14 mouse cellular contexts compared by ENCODE assay signal in the genomic region with DNA sequence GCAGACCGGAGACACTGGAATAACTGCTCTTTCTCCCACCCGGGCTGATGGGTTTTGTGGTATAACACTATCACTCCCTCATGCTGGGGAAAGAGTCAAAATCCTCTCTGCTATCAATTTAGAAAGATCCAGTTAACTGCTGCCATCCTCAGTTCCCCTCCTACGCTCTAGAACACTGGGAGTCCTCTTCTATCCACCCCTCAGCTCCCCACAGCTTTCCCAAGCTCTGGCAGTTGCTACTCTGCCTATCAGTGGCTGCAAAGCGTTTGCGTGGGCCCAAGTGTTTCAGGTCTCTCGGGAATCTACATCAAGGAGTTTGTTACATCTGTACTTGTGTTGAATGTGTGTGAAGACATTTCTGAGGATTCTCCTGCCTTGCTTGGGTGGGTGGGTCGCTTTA. TPM values are rescaled to one million over a fixed set of nuclear protein-coding genes. Genes with fewer than 3 reads are reported as not detected.
A peak's percentile ranks its signal among the peaks of the same experiment; 100 is the strongest.
DNase-seq lines count a peak whose midpoint lies in the region; ATAC-seq and TF ChIP-seq lines count a peak whose summit lies in the region.
"Had no signal": no experiment of that assay in that cellular context is flagged by ENCODE, and none has a peak within 500 bp of the region (broad histone marks: within the 10 kb centered on the region; RNA-seq: fewer than 3 reads in every experiment).

No protein-coding gene starts in this region.

- H3K27me3 ChIP-seq in forebrain, postnatal 0 days (ENCODE audit: insufficient read depth, low read length) = no peaks in the 10 kb centered on the region
- H3K27me3 ChIP-seq: hindbrain, embryonic 13.5 days; megakaryocyte, embryonic 14.5 days had no signal

- ATAC-seq in forebrain, postnatal 0 days = no peak
- ATAC-seq: forebrain, embryonic 16.5 days had no signal

- H3K9me3 ChIP-seq in forebrain, postnatal 0 days (ENCODE audit: low read length) = no peaks in the 10 kb centered on the region
- H3K9me3 ChIP-seq: hindbrain, embryonic 13.5 days; megakaryocyte, embryonic 14.5 days had no signal

- H3K4me2 ChIP-seq in forebrain, postnatal 0 days (ENCODE audit: low read depth) = no peak overlapping the region
- H3K4me2 ChIP-seq: hindbrain, embryonic 13.5 days had no signal

- no peak for TF ChIP-seq CTCF in gastrocnemius, adult 2 months (IDR thresholded peaks at IDR 0.05)
- no peak for TF ChIP-seq CTCF in forebrain, postnatal 0 days (IDR thresholded peaks at IDR 0.05; ENCODE audit: low read depth)

- DNase-seq in gastrocnemius, adult 2 months = no peak
- DNase-seq in gastrocnemius, postnatal 25 days = no peak
- DNase-seq in layer of hippocampus, adult 8-10 months (ENCODE audit: low spot score in 2 of 2) = peak; percentile 32
- no peak for DNase-seq in layer of hippocampus, postnatal 10 days (ENCODE audit: low spot score in 2 of 2)
- peak; percentile 53 to 54 for DNase-seq in layer of hippocampus, postnatal 36 days
- peak; percentile 56 to 70 for DNase-seq in right cerebral cortex, postnatal 10 days (ENCODE audit: low spot score in 2 of 2)
- DNase-seq in kidney, adult 11 months = no peak
- no peak for DNase-seq in forebrain, postnatal 0 days
- DNase-seq: cerebellum, adult 8-10 months; kidney, adult 8-10 months; thymus, postnatal 14 days had no signal

- no peak overlapping the region for H3K4me3 ChIP-seq in gastrocnemius, adult 2 months
- no peak overlapping the region for H3K4me3 ChIP-seq in forebrain, postnatal 0 days (ENCODE audit: low read depth, low read length)
- H3K4me3 ChIP-seq: hindbrain, embryonic 13.5 days had no signal

- no peaks in the 10 kb centered on the region for H3K4me1 ChIP-seq in forebrain, postnatal 0 days (ENCODE audit: insufficient read depth)

- intact Hi-C loops in gastrocnemius, adult 2 months (cut with DNase I) = loop anchor here (10.0 kb wide), 1 partner anchor 52 kb away; no protein-coding TSS in a partner anchor

- H3K27ac ChIP-seq in gastrocnemius, adult 2 months = peak overlapping the region; percentile 38; the same call in 1 of the 2 replicates
- no peak overlapping the region for H3K27ac ChIP-seq in forebrain, postnatal 0 days (ENCODE audit: low read depth, low read length)
- H3K27ac ChIP-seq: hindbrain, embryonic 13.5 days had no signal

- H3K9ac ChIP-seq in forebrain, postnatal 0 days = no peak overlapping the region
- H3K9ac ChIP-seq: hindbrain, embryonic 13.5 days had no signal

- WGBS in forebrain, postnatal 0 days = 88% methylated on average over 7 of the region's 7 CpGs

- H3K36me3 ChIP-seq in forebrain, postnatal 0 days (ENCODE audit: insufficient read depth) = no peaks in the 10 kb centered on the region
- H3K36me3 ChIP-seq: hindbrain, embryonic 13.5 days had no signal

RNA-seq across cellular contexts. Expression of gene Stk24, which starts 57.2 kb away (rescaled TPM):
- total RNA-seq in gastrocnemius, adult 2 months (2021) = 10 to 100 TPM; 29.7 to 40.0 TPM
- 10 to 100 TPM; 25.5 to 28.1 TPM for total RNA-seq in gastrocnemius, postnatal 25 days (2021)
- total RNA-seq in layer of hippocampus, adult 8-10 months (2022) = 10 to 100 TPM; 52.6 to 80.4 (median 63.4) TPM
- 10 to 100 TPM; 45.8 to 51.1 TPM for total RNA-seq in layer of hippocampus, postnatal 10 days (2021)
- 10 to 100 TPM; 57.3 to 62.1 TPM for total RNA-seq in layer of hippocampus, postnatal 36 days (2021)
- total RNA-seq in forebrain, postnatal 0 days (2014; rRNA removed) = 27.5 and 34.0 TPM in 2 replicates
- 13.2 and 15.3 TPM in 2 replicates for polyA plus RNA-seq in forebrain, postnatal 0 days (2015; fragmentation: Nextera tagmentation; extraction: Ambion mirVana)

Comparison
In these comparisons a context has a peak if more than half of its experiments do, and no peak if none do; other contexts are left out.
1. DNase-seq: peak in layer of hippocampus, adult 8-10 months (2 of 2), layer of hippocampus, postnatal 36 days (2 of 2) and right cerebral cortex, postnatal 10 days (2 of 2); none in gastrocnemius, adult 2 months (single experiment), gastrocnemius, postnatal 25 days (single experiment), layer of hippocampus, postnatal 10 days (0 of 2), kidney, adult 11 months (single experiment) and forebrain, postnatal 0 days (single experiment).